Mouse (Mus musculus) ES-E14 (cell line): ENCODE data around the gene Ap3b1. TPM values are rescaled to one million over a fixed set of nuclear protein-coding genes. Genes with fewer than 3 reads are reported as not detected.

ENCODE experiments used
- DNase-seq: peaks from one replicate; pipeline ENCODE4 v3.0.0-alpha.2; 2013; ENCODE audit warnings: low read depth, low spot score
- H3K27ac ChIP-seq: 2 replicates; pipeline ENCODE4 v1.5.1; 2012; ENCODE audit warnings: low read depth, mild to moderate bottlenecking, low read length, moderate library complexity, mixed read lengths; ENCODE audit not compliant: poor library complexity, insufficient read depth, severe bottlenecking
- H3K36me3 ChIP-seq: 2 replicates; pipeline ENCODE4 v1.6.1; 2012; ENCODE audit warnings: mild to moderate bottlenecking, low read length, moderate library complexity, mixed read lengths; ENCODE audit not compliant: control insufficient read depth, poor library complexity, insufficient read depth, severe bottlenecking
- H3K4me1 ChIP-seq, 2 experiments: fragments of 150-350 bp in 1 of 2; sonication (generic) in 1 of 2; 2 replicates each; pipeline ENCODE4 v1.6.1; 2012; ENCODE audit warnings: low read length in 2 of 2, mild to moderate bottlenecking in 1 of 2, mixed read lengths in 1 of 2; ENCODE audit not compliant: control insufficient read depth in 2 of 2, insufficient read depth in 2 of 2, poor library complexity in 1 of 2
- H3K4me3 ChIP-seq, 2 experiments: fragments of 150-350 bp in 1 of 2; sonication (generic) in 1 of 2; 2 replicates each; pipeline ENCODE4 v1.5.1; 2012; ENCODE audit warnings: low read length in 2 of 2, low read depth in 1 of 2, mild to moderate bottlenecking in 1 of 2, mixed read lengths in 1 of 2; ENCODE audit not compliant: insufficient read depth in 1 of 2, poor library complexity in 1 of 2, severe bottlenecking in 1 of 2
- H3K9ac ChIP-seq: 2 replicates; pipeline ENCODE4 v1.6.1; 2012; ENCODE audit warnings: low read depth, mild to moderate bottlenecking, low read length, mixed read lengths; ENCODE audit not compliant: poor library complexity, insufficient read depth, severe bottlenecking
- H3K9me3 ChIP-seq: fragments of 150-350 bp; sonication (generic); 2 replicates; pipeline ENCODE4 v1.6.1; 2012; ENCODE audit warnings: low read depth, mild to moderate bottlenecking, low read length; ENCODE audit not compliant: control insufficient read depth, insufficient read depth
- CHD2 ChIP-seq: IDR thresholded peaks from 2 replicates; pipeline ENCODE4 v1.6.1; 2014; ENCODE audit warnings: mild to moderate bottlenecking, low read depth, low read length, inconsistent platforms
- HCFC1 ChIP-seq: IDR thresholded peaks from 2 replicates; pipeline ENCODE4 v1.6.1; 2012; ENCODE audit warnings: low read length, inconsistent platforms, borderline replicate concordance; ENCODE audit not compliant: insufficient read depth
- MAFK ChIP-seq: IDR thresholded peaks from 2 replicates; pipeline ENCODE4 v1.6.1; 2014; ENCODE audit warnings: mild to moderate bottlenecking, low read depth, low read length, inconsistent platforms; ENCODE audit not compliant: insufficient read depth
- ZC3H11A ChIP-seq: IDR thresholded peaks from 2 replicates; pipeline ENCODE4 v1.6.1; 2012; ENCODE audit warnings: low read depth, mild to moderate bottlenecking, inconsistent platforms, low read length, borderline replicate concordance
- ZNF384 ChIP-seq: IDR thresholded peaks from 2 replicates; pipeline ENCODE4 v1.6.1; 2012; ENCODE audit warnings: low read depth, low read length, inconsistent platforms
- in situ Hi-C, 2 experiments: fragments of 600-800 bp; cut with MboI; formaldehyde crosslinking; loops; one replicate each; pipeline ENCODE4 v1.15.1; 2025; ENCODE audit warnings: low sequenced_read_pairs in 2 of 2, inconsistent platforms in 1 of 2; ENCODE audit not compliant: unreplicated experiment in 2 of 2
- total RNA-seq: library from RNA; depleted of rRNA; stranded (reverse); fragments of 300-350 nt; gene quantifications from 2 replicates; pipeline ENCODE4 v1.2.3, GENCODE M21; 2012

Gene Ap3b1
- total RNA-seq, 1 experiment, result 33.2 TPM

DNA sequence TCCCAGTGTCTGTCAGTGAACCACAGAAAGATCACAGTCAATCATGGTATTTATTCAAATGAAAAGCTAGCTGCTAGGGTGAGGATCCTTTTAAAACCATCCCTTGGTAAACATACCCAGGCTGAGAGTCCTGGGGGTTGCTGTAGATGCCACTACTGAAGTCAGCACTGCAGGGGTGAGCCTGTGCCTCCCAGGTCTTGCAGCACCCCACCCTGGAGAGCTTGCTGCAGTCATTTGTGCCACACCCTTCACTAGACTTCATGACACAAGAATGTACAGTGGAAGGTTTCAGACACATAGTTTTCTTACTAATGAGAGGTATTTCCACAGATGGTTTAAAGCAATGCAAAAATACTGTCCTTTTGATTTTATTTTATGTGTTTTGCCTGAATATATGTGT, 156.2 kb downstream of the Ap3b1 start:
- no peak for DNase-seq
- Histone ChIP-seq H3K27ac (no peak overlapping the region), H3K9me3 (no peaks in the 10 kb centered on the region), H3K4me1 (peaks cover 3 to 6% of the 10 kb centered on the region in 2 experiments; a peak in 3 of 4 replicates), H3K4me3 (no peak overlapping the region), H3K9ac (no peak overlapping the region), H3K36me3 (peaks cover 4% of the 10 kb centered on the region)
- in situ Hi-C loops, result no loop called here
- no peak for TF ChIP-seq ZNF384
- TF ChIP-seq CHD2, result no peak
- no peak for TF ChIP-seq MAFK
- no peak for TF ChIP-seq ZC3H11A
- no peak for TF ChIP-seq HCFC1

DNA sequence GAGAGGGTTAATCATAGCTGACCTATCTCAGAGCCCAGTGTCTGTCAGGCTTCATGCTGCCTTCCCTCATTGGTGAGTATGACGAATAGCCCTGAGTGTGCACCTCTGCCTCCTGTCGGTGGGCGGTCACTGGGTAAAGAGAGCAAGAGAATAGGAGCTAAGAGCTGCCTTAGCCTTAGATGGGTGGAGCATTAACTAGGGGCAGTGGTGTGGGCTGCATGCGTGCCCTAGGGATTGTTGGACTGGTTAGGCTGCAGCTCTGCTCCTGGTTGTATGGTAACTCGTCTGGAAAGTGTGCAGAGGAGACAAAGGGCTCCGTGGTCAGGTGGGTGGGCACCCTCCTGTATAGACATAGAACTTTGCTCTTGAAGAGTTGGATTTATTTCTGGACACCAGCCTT, 157.8 kb downstream of the Ap3b1 start:
- H3K4me1 ChIP-seq, result peaks cover 3 to 6% of the 10 kb centered on the region in 2 experiments; a peak in 3 of 4 replicates
- TF ChIP-seq ZC3H11A (no peak), ZNF384 (no peak), CHD2 (no peak)

DNA sequence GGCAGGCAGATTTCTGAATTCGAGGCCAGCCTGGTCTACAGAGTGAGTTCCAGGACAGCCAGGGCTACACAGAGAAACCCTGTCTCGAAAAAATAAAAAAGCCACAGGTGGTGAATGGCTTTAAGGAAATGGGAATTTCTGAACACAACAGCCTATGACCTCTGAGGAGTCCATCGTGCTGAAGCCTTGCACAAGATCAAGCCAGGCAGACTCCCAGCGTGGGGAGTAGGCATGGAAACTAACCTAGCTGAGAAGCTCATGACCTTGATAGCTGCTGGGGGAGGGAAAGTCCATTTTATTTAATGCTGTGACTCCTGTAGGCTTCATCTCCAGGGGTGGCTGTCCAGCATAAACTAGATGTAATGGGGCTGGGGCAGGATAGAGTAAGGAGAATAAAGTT, 159.4 kb downstream of the Ap3b1 start:
- Histone ChIP-seq H3K9me3 (no peaks in the 10 kb centered on the region), H3K9ac (no peak overlapping the region), H3K4me3 (no peak overlapping the region), H3K27ac (no peak overlapping the region), H3K4me1 (no peaks in the 10 kb centered on the region; a peak in 1 of 4 replicates), H3K36me3 (0 out of 2 replicates have a peak, but pooled peaks cover 3% of the 10 kb centered on the region)
- TF ChIP-seq HCFC1, result no peak
- no peak for TF ChIP-seq MAFK
- TF ChIP-seq CHD2, result no peak
- no peak for TF ChIP-seq ZC3H11A
- TF ChIP-seq ZNF384, result no peak
- in situ Hi-C loops, result no loop called here
- no peak for DNase-seq

More for the DNA sequence above, 157.8 kb downstream of the Ap3b1 start:
- DNase-seq, result no peak
- in situ Hi-C loops, result no loop called here
- no peak overlapping the region for H3K27ac ChIP-seq
- no peak overlapping the region for H3K4me3 ChIP-seq
- H3K9ac ChIP-seq, result no peak overlapping the region
- no peaks in the 10 kb centered on the region for H3K9me3 ChIP-seq
- peaks cover 4% of the 10 kb centered on the region for H3K36me3 ChIP-seq

DNA sequence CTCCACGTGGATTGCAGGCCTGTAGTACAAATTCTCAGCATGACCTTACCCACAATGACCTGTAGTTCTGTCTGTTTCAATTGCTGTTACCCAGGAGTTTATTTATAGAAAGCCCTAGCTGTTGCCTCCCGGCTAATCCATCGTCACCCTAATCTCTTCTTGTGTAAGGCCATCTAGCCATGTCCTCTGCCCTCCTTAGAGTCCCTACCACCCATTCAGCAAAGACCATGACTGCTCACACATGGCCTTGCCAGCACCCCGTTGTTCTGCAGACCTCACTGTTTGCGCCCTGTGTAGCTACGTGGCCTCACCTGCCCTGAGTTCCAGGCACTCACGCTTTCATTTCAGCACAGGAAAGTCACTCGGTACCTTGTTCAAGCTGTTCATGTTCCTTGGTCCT, 160.5 kb downstream of the Ap3b1 start:
- no peaks in the 10 kb centered on the region; a peak in 1 of 4 replicates for H3K4me1 ChIP-seq
- in situ Hi-C loops, result no loop called here
- TF ChIP-seq HCFC1 (no peak), ZC3H11A (no peak), CHD2 (no peak), MAFK (no peak), ZNF384 (no peak)
- no peak for DNase-seq
- H3K27ac ChIP-seq, result no peak overlapping the region
- no peak overlapping the region for H3K9ac ChIP-seq
- H3K4me3 ChIP-seq, result no peak overlapping the region
- 0 out of 2 replicates have a peak, but pooled peaks cover 3% of the 10 kb centered on the region for H3K36me3 ChIP-seq
- H3K9me3 ChIP-seq, result no peaks in the 10 kb centered on the region

DNA sequence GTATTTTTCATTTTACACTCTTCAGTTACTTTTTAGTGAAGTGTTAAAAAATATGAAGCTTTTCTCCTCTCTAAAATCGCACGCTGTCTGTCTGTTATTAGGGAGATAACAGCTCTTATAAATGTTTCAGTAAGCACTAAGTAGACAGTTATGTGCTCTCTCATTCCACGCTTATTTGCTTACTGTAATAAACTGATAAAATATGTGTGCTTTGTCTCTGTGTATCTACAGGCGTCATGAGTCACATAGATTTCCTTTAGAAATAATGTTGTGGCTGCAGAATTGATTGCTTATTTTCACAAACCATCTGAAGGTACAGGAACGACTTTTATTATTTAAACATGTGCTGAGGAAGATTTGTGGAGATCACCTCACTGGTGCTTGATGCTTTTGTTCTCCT, 164.5 kb downstream of the Ap3b1 start:
- DNase-seq, result no peak
- H3K4me3 ChIP-seq, result no peak overlapping the region
- no peaks in the 10 kb centered on the region; a peak in 1 of 4 replicates for H3K4me1 ChIP-seq
- H3K27ac ChIP-seq, result no peak overlapping the region
- TF ChIP-seq HCFC1 (no peak), MAFK (no peak)
- no peaks in the 10 kb centered on the region for H3K9me3 ChIP-seq
- peaks cover 2% of the 10 kb centered on the region; the same call in 1 of the 2 replicates for H3K36me3 ChIP-seq
- H3K9ac ChIP-seq, result no peak overlapping the region
- in situ Hi-C loops, result no loop called here
